Mouse (Mus musculus) ES-Bruce4 (cell line): ENCODE data around the gene Egfr.

ENCODE experiments used
- CTCF ChIP-seq: IDR thresholded peaks from one replicate; pipeline ENCODE4 v1.8.1; 2011; ENCODE audit warnings: low read depth, low read length
- EP300 ChIP-seq: IDR thresholded peaks from 2 replicates; pipeline ENCODE4 v1.6.1; 2011; ENCODE audit warnings: low read depth, low read length; ENCODE audit not compliant: insufficient read depth

- TF ChIP-seq CTCF: no peak
- no peak for TF ChIP-seq EP300
Measured at GRCm38 (mm10) chr11:16861037-16861436, 109.0 kb downstream of the Egfr start.
